Mouse (Mus musculus) hindbrain, embryonic 11.5 days (tissue): ENCODE data around the gene Kif19a. TPM values are rescaled to one million over a fixed set of nuclear protein-coding genes. Genes with fewer than 3 reads are reported as not detected.

Experiments used
- ATAC-seq: fragments of 200-750 bp; cut with Nextera tagmentation; 2 replicates; pipeline ENCODE4 v1.8.0; 2017; ENCODE audit warnings: mild to moderate bottlenecking, moderate TSS enrichment, moderate library complexity; ENCODE audit not compliant: low FRiP score
- DNase-seq: peaks from one replicate; pipeline ENCODE4 v3.0.0-alpha.2; 2015; ENCODE audit warnings: low spot score
- H3K27ac ChIP-seq: fragments of 300-500 bp; sonication (generic); 2 replicates; pipeline ENCODE4 v1.5.1; 2014; ENCODE audit warnings: mild to moderate bottlenecking, low read depth, low read length
- H3K27me3 ChIP-seq: fragments of 300-500 bp; sonication (generic); 2 replicates; pipeline ENCODE4 v1.6.1; 2014; ENCODE audit warnings: mild to moderate bottlenecking, low read length, moderate library complexity, mixed read lengths; ENCODE audit not compliant: control insufficient read depth, insufficient read depth
- H3K36me3 ChIP-seq: fragments of 300-500 bp; sonication (generic); 2 replicates; pipeline ENCODE4 v1.6.1; 2014; ENCODE audit warnings: mild to moderate bottlenecking, low read length, moderate library complexity, mixed read lengths; ENCODE audit not compliant: control insufficient read depth, insufficient read depth
- H3K4me1 ChIP-seq: fragments of 300-500 bp; sonication (generic); replicated peaks from 2 replicates; pipeline ENCODE4 v1.6.1; 2014; ENCODE audit warnings: low read length, mixed read lengths; ENCODE audit not compliant: control insufficient read depth, insufficient read depth
- H3K4me2 ChIP-seq: fragments of 300-500 bp; sonication (generic); replicated peaks from 2 replicates; pipeline ENCODE4 v1.6.1; 2014; ENCODE audit warnings: mild to moderate bottlenecking, low read depth, low read length
- H3K4me3 ChIP-seq: fragments of 300-500 bp; sonication (generic); 2 replicates; pipeline ENCODE4 v1.5.1; 2014; ENCODE audit warnings: low read depth, low read length
- H3K9ac ChIP-seq: fragments of 300-500 bp; sonication (generic); 2 replicates; pipeline ENCODE4 v1.6.1; 2014; ENCODE audit warnings: low read depth, low read length
- H3K9me3 ChIP-seq: fragments of 300-500 bp; sonication (generic); 2 replicates; pipeline ENCODE4 v1.6.1; 2016; ENCODE audit warnings: low read length; ENCODE audit not compliant: control insufficient read depth
- WGBS: fragments of 180-500 bp; shearing (Covaris S2); extraction: QIAGEN DNeasy Blood & Tissue Kit; methylation state at CpG from one replicate; pipeline ENCODE4 v1.1.7; 2014; 5-methylcytosine and 5-hydroxymethylcytosine counted together
- polyA plus RNA-seq: library from polyadenylated mRNA; unstranded; fragments of >200 nt; fragmentation: Nextera tagmentation; extraction: Ambion mirVana; gene quantifications from 2 replicates; pipeline ENCODE4 v1.2.1, GENCODE M21; 2014

Kif19a gene
- polyA plus RNA-seq, 1 experiment from 2014 or later = 1.9 TPM

DNA sequence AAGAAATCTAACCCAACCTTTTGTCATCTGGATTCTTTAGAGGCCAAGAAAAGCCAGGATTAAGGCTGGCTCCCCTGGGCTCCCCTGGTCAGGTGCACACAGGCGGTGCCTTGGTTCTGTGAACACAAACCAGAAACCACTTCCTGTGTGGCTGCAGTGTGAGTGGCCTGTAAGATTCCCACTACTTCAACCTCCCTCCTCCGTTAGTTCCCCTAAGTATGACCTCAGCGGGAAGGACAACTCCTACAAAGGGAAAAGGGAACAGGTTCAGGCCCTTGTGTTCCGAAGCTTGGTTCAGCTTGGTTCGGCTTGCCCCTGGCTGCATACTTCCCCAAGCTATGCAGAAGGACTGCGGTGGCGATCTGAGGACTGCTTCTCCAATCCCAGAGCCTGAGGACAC, 53.0 kb downstream of the Kif19a start:
- Histone ChIP-seq H3K4me3 (no peak overlapping the region), H3K9ac (no peak overlapping the region), H3K27ac (no peak overlapping the region), H3K4me1 (peaks cover 7% of the 10 kb centered on the region), H3K27me3 (no peaks in the 10 kb centered on the region), H3K9me3 (no peaks in the 10 kb centered on the region), H3K36me3 (no peaks in the 10 kb centered on the region), H3K4me2 (no peak overlapping the region)
- ATAC-seq (no peak), DNase-seq (no peak)
- 97% methylated on average over 7 of the region's 7 CpGs for WGBS

DNA sequence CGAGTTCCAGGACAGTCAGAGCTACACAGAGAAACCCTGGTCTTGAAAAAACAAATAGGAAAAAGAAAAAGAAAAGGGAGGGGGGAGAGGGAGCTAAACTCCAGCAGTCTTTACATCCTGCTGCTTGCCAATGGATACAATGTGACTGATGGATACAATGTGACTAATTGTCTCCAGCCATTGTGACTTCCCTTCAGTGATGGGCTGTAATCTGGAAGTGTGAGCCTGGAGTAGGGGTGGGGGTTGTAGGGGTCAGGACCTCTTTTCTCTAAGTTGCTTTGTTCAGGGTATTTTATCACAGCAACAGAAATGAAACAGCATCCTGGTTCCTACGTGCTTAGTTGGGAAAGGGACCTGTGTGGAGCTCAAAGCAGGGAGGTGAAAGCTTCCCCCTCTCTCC, 53.9 kb downstream of the Kif19a start:
- no peak overlapping the region for H3K27ac ChIP-seq
- no peak overlapping the region for H3K4me2 ChIP-seq
- H3K9ac ChIP-seq = no peak overlapping the region
- H3K27me3 ChIP-seq = no peaks in the 10 kb centered on the region
- peaks cover 12% of the 10 kb centered on the region for H3K4me1 ChIP-seq
- 18% methylated on average over 2 of the region's 2 CpGs for WGBS
- no peak for DNase-seq
- no peak for ATAC-seq
- no peak overlapping the region for H3K4me3 ChIP-seq
- H3K9me3 ChIP-seq = no peaks in the 10 kb centered on the region
- H3K36me3 ChIP-seq = no peaks in the 10 kb centered on the region

DNA sequence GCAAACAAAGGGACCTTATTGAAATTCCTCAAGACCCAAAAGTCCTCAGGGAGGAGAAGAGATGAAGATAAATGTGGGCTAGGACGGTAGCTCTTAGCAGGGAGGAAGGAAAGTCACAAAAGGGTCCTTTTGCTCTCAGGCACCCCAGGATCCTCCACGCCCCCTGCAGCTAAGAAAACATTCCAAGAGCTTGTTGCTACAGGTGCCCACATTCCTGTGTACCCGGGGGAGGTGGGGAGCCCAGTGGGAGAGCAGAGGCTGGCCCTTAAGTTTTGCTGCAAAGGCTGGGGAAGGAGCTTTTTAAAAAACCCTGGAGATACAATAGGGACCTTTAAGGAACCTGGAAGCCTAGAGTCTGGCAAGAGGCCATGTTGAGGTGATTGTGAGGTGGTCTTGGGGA, 55.3 kb downstream of the Kif19a start:
- H3K36me3 ChIP-seq = no peaks in the 10 kb centered on the region
- H3K27ac ChIP-seq = no peak overlapping the region
- H3K27me3 ChIP-seq = no peaks in the 10 kb centered on the region
- no peak overlapping the region for H3K4me2 ChIP-seq
- H3K4me3 ChIP-seq = no peak overlapping the region
- 31% methylated on average over 3 of the region's 3 CpGs for whole genome bisulfite sequencing
- peaks cover 12% of the 10 kb centered on the region for H3K4me1 ChIP-seq
- no peak overlapping the region for H3K9ac ChIP-seq
- DNase-seq (no peak), ATAC-seq (no peak)
- H3K9me3 ChIP-seq = no peaks in the 10 kb centered on the region

DNA sequence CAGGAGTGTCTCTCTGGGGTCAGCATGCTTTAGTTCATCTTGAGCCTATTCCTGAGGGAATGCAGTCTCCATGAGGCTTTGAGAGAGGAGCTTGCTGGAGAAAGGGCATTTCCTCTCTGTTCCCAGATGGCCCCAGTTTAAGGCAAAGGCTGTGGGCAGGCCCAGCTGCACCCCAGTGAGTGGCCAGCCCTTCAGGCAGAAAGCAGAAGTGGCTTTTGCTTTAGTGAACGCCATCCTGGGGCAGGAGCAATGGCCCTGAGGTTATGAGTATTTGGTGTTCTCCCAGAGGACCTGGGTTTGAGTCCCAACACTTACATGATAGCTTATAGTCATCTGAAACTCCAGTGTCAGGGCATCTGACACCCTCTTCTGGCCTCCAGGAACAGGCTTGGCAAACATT, 56.1 kb downstream of the Kif19a start:
- ATAC-seq = no peak
- H3K27me3 ChIP-seq = no peaks in the 10 kb centered on the region
- H3K4me1 ChIP-seq = peaks cover 12% of the 10 kb centered on the region
- DNase-seq = no peak
- no peak overlapping the region for H3K4me2 ChIP-seq
- H3K36me3 ChIP-seq = no peaks in the 10 kb centered on the region
- no peak overlapping the region for H3K4me3 ChIP-seq
- no peak overlapping the region for H3K9ac ChIP-seq
- no peak overlapping the region for H3K27ac ChIP-seq
- 69% methylated on average over 1 of the region's 1 CpGs for WGBS
- no peaks in the 10 kb centered on the region for H3K9me3 ChIP-seq

DNA sequence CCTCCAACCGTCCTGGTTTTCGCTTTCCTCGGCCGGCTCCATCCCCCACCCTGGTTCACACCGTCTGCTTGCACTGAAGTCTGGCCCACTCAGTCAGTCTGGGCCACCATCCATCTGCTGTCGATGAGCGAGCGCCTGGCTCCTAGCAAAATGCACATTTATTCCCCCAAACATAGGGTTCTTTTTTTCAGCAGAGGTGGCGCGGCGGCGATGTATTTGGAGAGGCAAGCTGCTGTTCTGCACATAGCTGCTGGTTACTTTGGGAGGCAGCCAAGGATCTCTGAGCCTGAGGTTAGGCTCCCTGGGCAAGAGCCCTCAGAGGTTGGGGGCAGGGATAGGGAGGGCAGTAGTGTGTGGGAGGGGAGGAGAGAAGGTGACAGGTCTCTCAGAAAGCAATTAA, 57.5 kb downstream of the Kif19a start:
- Histone ChIP-seq H3K27me3 (no peaks in the 10 kb centered on the region), H3K4me1 (peaks cover 12% of the 10 kb centered on the region), H3K9ac (no peak overlapping the region), H3K4me3 (no peak overlapping the region), H3K27ac (peak overlapping the region; percentile 68; the same call in 1 of the 2 replicates), H3K36me3 (no peaks in the 10 kb centered on the region), H3K4me2 (no peak overlapping the region), H3K9me3 (no peaks in the 10 kb centered on the region)
- DNase-seq = peak; percentile 33
- ATAC-seq = no peak
- 53% methylated on average over 12 of the region's 12 CpGs for WGBS

DNA sequence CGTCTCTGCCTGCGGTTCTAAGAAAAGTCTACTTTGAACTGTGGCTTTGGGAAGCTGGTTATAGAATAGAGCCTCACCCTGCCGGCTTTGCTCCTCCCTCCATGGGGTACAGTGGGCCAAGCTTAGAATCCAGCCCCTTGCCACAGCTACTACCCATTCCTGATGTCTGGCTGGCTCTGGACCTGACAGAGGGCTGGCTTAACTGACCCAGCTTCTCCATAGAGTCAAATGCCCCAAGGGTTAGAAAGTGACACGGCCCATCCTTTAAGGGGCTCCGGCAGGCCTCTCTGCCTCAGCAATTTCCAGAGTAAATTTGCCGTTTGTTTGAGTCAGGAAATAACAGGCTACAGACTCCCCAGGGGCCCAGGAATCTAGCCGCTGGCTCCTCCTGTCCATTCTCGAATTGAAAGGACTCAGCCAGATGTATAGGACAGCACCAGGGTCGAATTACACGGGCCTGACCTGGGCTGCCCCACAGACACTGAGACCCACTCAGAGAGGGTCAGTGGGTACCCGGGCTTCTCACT, 58.1 kb downstream of the Kif19a start:
- no peak overlapping the region for H3K4me2 ChIP-seq
- H3K9me3 ChIP-seq = no peaks in the 10 kb centered on the region
- ATAC-seq (no peak), DNase-seq (peak; percentile 53)
- H3K4me1 ChIP-seq = peaks cover 12% of the 10 kb centered on the region
- no peak overlapping the region for H3K4me3 ChIP-seq
- WGBS = 5% methylated on average over 11 of the region's 11 CpGs
- no peaks in the 10 kb centered on the region for H3K36me3 ChIP-seq
- no peaks in the 10 kb centered on the region for H3K27me3 ChIP-seq
- no peak overlapping the region for H3K9ac ChIP-seq
- H3K27ac ChIP-seq = peak overlapping the region; percentile 68; the same call in 1 of the 2 replicates

DNA sequence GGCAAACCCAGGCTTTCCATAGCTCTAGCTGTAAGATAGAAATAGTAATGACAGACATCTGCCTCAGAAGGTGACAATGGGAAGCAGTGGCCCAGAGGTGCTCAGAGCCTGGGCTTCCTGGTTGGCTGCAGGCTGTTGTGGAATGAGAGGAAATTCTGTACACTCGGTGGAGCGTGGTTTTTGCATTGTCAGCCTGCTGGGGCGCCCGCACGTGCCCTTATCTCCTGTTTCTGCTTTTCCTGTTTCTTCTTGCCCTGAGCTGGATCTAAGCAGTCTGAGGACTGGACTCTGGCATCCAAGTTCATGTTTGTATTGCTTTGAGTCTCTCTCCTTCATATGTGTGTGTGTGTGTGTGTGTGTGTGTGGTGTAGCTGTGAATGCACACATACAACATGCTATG, 61.5 kb downstream of the Kif19a start:
- H3K4me3 ChIP-seq = no peak overlapping the region
- DNase-seq (no peak), ATAC-seq (no peak)
- 73% methylated on average over 5 of the region's 5 CpGs for WGBS
- H3K9me3 ChIP-seq = no peaks in the 10 kb centered on the region
- H3K27me3 ChIP-seq = no peaks in the 10 kb centered on the region
- no peak overlapping the region for H3K9ac ChIP-seq
- no peak overlapping the region for H3K27ac ChIP-seq
- no peak overlapping the region for H3K4me2 ChIP-seq
- no peaks in the 10 kb centered on the region for H3K36me3 ChIP-seq
- peaks cover 17% of the 10 kb centered on the region for H3K4me1 ChIP-seq

DNA sequence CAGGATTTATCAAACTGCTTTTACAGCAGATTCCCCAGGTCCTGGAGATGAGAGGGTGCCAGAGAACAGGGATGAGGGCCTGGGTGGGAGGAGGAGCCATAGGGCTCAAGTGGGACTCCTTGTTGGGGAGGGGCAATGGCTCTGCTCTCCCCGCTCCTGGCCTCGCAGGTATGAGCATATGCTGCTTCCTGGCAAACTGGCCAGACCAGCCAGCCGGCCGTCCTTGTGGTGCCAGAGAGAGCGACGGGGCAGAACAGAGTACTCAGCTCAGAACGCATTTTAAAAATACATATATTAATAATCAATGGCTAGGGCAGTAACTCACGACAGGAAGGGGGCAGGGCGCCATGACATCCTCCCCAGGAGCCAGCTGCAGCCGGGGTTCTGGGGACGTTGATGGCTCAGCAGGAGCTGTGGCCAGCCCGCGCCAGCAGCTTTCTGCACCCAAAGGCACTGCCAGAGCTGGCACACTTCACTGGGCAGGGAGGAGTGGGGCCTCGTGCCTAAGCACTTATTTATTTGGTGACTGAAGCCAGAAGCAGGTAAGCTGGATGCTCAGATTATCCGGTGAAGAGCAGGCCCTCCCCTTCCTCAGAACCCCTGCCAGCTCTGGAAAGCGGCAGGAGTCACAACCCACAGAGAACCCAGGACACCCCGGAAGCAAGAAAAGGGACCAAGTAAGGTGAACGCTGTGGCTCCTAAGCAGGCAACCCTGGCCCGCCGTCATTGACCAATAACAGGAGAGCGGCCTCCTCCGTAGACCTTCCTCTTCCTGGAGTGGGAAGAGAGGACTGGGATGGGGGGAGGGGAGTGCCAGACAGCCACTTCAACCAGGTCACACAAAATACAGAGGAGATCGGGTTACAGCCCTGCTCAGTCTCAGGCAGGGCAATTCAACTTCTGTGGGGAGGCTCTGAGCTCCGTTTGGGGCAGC, 64.6 kb downstream of the Kif19a start:
- peaks cover 7% of the 10 kb centered on the region for H3K4me1 ChIP-seq
- H3K4me2 ChIP-seq = peak overlapping the region; percentile 57
- ATAC-seq = peak; percentile 64
- H3K27ac ChIP-seq = peak overlapping the region; percentile 19; the same call in 1 of the 2 replicates
- no peaks in the 10 kb centered on the region for H3K9me3 ChIP-seq
- H3K36me3 ChIP-seq = no peaks in the 10 kb centered on the region
- H3K9ac ChIP-seq = peak overlapping the region; percentile 52
- H3K27me3 ChIP-seq = no peaks in the 10 kb centered on the region
- 10% methylated on average over 24 of the region's 24 CpGs for WGBS
- peak overlapping the region; percentile 15; the same call in 1 of the 2 replicates for H3K4me3 ChIP-seq
- peak; percentile 77 for DNase-seq

DNA sequence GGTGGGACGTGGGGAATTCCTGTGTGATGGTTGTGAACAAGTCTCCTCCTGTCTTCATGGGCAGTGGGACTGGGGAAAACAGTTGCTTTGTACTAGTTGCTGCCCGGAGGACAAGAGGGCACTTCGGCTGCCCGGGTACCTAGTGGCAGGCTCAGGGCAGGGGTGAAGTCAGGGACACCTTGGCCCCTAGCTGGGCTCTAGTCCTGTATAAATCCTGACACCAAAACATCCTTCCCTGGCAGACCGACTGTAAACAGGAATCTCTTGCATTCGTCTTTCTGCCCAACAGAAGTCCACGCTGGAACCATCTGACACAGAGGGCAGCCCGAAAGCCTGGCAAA, 65.2 kb downstream of the Kif19a start:
- H3K27ac ChIP-seq = peak overlapping the region; percentile 19
- no peak overlapping the region; the same call in 1 of the 2 replicates for H3K9ac ChIP-seq
- peak overlapping the region; percentile 57 for H3K4me2 ChIP-seq
- no peaks in the 10 kb centered on the region for H3K9me3 ChIP-seq
- H3K36me3 ChIP-seq = no peaks in the 10 kb centered on the region
- no peaks in the 10 kb centered on the region for H3K27me3 ChIP-seq
- ATAC-seq (no peak), DNase-seq (peak; percentile 36)
- H3K4me1 ChIP-seq = peaks cover 7% of the 10 kb centered on the region
- 17% methylated on average over 8 of the region's 8 CpGs for WGBS
- H3K4me3 ChIP-seq = no peak overlapping the region
